Mouse (Mus musculus) B cell, adult 2 months (primary cell): ENCODE results near the gene Stox2.

Experiments used
- DNase-seq, 2 experiments: peaks; one replicate each; pipeline ENCODE4 v3.0.0; 2022

The Stox2 gene

DNA sequence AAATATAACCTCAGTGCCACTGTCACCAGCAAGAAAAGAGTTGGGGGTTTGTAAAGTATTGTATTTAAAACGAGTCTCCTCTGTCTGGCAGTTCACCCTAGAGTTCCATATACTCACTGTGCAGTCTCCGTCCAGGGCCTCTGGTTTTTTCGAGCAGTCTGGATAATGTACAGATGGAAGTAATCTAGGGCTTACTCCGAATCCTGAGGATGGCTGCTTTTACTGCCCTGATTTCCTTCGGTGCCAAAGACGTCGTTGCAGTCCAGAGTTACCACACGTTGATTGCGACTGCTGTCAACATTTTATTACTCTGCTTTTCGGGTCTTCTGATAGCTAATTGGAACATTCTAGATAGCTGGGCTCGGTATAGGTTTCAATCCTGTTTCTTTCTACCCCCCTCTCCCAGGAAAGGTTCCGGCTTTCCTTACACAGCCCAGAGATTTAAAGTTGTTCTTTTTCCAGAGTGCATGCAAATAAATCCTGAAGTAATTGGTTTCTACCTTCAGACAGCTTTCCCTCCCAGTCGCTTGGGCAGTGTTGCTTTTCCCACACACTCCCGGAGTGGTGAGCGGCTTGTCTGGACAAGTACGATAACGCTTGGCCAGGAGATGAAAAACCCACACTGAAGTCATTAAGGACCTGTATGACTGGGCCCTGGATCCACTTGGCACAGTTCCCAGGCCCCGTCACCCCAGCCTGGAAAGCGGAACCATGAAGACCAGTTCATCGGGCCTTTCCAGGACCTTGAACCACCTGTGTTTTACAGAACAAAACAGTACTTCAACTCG, 94.1 kb downstream of the Stox2 start:
- DNase-seq = no peak

DNA sequence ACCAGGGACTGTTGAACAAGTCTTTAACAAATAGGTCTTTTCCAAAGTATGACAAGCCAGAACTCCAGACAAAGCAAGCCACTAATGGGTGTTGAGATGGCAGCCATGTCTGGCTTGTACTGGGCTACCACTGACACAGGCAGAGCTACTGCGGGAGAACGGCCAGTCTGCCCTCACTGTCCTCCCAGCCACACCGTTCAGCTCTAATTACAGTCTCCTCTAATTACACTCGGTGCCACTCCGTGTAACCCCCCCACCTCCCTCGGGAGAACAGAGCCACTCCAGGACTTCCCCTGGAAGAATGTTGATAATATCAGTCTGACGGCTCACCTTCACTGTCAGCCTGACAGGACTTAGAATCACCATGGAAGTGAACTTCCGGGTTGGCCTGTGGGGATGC, 97.1 kb downstream of the Stox2 start:
- DNase-seq = no peak

GRCm38 (mm10) chr8:47347809-47348208, 98.4 kb downstream of the Stox2 start:
- DNase-seq = no peak

DNA sequence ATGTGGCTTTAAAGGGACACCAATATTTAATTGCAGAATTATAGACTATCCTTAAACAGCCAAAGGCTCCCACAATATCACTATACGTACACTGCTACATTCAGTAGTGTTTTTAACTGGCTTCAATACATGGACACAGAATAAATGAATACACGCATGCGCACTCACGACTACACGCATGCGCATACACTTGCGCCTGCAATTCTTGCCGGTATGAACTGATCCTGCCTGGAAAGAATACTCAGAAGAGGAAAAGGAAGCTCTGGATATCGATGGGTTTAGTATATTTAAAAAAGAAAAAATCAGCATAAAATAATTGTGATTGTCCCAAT, 100.4 kb downstream of the Stox2 start:
- DNase-seq = no peak

DNA sequence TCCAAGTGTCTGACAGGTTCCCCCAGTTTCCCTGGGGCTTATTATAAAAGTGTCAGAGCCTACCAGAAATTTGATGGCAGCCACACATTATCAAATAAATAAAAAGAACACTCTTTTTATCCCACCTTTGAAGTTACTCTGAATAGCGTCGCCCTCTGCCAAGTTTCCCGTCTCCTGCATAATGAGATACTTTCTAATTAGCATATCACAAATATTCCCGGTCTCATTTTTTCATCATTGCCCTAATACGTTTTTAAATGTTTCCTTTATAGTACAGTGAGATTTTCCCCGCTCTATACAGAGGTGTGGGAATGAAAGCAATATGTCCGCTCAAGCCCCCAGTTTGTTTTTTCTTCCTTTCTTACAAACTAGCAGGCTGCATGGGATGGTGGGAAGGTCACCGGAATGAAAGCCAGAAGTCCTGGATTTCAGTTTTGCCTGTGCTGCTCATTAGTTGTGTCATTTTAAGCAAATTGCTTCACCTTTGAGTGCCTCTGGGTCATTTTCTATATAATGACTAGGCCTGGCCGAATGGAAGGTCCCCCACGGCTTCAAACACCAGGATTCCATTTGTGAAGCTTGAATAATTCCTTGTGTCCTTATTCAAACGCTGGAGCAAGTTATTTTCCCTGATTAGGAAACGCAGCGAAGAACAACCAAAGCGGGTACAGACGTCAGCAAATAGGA, 100.9 kb downstream of the Stox2 start:
- no peak for DNase-seq

DNA sequence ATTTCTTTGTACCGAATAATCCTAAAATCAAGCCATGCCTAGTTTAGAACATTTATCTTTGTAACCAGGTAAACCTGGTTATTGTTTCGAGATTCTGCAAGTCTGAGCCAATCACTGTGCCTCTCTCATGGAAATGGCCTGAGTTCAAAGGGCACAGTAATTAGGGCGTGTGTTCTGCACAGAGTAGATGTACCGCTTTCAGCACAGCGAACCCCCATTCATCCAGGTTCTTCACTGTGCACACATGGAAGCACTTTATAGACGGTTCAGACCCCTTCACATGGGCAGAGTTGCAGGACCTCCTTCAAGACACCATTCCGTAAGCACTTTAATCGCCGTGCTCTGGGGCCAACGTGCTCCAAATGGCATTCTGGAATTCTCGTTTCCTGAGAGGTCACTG, 104.7 kb downstream of the Stox2 start:
- no peak for DNase-seq

DNA sequence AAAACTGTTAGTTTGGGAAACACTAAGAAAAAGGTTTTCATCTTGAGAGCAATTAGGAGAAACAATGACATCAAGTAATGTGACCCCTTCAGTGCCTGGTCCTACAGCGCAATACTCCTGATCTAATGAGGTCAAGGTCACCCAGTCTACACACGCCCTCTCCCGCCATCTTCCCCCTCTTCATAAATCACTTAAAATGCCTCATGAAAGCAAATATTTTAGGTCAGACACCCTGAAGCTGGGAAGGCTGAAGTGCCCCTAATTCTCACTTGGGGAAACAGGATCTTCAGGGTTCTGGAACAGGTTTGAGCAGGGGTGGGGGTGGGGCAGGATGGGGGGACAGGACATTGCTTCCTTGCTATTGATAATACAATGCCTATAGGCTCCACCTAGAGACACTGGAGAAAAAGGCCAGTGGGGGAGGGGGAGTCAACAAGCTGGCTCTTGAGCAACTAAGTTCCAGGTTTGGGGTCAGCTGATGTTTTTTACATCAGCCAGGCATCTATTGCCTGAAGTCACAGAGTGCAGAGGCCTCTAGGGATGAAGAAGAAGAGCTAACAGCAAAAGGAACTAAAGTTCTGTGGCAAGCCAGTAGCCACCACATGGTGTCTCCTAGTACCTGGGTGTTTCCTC, 107.4 kb downstream of the Stox2 start:
- no peak for DNase-seq

- DNase-seq = no peak
These were observed 109.7 kb downstream of the Stox2 start for GRCm38 (mm10) chr8:47336433-47336832.

DNA sequence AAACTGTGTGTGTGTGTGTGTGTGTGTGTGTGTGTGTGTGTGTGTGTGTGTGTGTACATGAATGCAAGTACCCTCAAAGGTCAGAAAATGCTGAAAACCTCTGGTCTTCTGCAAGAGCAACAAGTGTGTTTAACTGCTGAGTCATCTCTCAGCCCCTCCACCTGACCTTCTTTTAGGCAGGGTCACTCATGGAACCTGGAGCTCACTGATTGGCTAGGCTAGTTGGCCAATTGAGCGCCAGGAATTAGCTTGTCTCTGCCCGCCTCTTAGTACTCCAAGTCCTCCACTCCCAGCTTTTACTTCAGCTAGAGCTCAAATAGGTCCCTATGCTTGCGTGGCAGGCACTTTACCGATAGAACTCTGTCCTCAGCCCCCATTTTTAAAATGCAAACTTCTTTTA, 110.2 kb downstream of the Stox2 start:
- DNase-seq = no peak

DNA sequence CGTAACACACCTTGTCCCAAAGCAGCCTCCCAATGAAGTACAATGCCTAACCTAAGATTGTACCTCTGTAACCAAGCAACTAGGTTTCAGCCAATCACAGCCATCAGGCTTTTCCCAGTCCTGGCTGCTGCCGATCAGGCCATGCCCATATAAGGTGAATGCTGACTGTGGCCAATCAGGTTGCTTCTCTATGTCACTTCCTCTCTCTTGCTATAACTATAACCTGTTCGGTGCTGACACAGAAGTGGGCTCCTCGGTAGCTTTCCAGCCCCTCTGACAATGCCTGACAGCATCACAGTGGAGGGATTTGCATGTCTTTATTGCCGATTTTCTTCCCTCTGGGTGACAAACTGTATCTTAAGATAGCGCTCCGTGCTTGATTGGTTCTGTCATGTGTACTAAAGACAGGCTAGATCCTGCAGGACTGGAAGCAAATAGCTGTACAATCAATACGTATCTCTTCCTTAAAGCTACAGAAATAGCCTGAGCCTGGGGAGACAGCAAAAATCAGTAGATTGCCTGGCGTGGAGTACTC, 111.9 kb downstream of the Stox2 start:
- no peak for DNase-seq

DNA sequence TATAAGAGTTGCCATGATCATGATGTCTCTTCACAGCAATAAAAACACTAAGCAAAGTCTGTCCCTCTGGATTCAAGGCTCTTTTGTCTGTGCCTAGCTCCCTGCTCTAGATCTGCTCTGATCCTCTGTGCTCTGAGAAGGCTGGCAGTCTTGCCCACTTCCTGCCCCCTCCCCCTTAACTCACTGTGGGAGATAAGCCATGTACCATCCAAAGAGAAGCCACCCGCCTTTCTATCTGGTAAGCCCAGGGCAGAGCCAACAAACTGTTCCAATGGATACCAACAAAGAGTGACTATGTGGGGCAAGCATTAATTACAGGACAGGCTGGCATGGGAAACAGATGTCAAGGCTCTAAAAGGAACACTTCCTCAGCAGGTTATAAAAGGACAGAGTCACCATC, 113.2 kb downstream of the Stox2 start:
- no peak for DNase-seq

GRCm38 (mm10) chr8:47330982-47331381, 115.2 kb downstream of the Stox2 start:
- no peak for DNase-seq

GRCm38 (mm10) chr8:47326348-47326747, 119.8 kb downstream of the Stox2 start:
- DNase-seq = no peak

DNA sequence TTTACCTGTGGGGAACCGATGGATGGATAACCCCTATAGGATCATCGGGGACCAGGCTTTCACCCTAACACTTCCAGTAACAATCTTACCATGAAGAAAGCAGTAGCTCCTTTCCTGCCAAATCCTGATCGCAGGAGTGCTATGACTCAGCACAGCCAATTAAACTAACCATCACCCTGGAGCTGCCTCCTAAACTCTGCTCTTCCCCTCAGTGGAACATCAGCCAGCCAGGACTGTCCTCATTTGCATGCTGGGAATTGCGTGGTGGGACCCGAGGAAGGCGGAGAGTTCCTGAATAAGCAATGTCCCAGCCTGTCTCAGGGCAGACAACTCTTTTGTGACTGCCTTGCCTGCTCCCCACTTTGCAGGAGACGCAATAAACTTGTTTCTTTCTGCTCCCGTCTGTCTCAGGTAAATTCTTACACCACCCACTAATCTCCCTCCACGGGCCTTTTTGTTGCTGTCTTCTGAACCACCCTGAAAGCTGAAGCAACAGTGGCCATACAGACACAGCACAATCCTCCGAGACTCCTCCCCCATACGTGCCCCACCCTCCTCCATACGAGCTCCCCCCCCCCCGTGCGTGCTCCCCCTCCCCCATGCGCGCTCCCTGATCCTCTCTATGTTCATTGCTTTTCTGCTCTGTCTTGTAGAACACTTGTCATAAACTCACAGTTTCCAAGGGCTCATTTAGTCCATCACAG, 121.9 kb downstream of the Stox2 start:
- no peak for DNase-seq

- no peak for DNase-seq
These were observed 124.9 kb downstream of the Stox2 start for GRCm38 (mm10) chr8:47321282-47321681.

DNA sequence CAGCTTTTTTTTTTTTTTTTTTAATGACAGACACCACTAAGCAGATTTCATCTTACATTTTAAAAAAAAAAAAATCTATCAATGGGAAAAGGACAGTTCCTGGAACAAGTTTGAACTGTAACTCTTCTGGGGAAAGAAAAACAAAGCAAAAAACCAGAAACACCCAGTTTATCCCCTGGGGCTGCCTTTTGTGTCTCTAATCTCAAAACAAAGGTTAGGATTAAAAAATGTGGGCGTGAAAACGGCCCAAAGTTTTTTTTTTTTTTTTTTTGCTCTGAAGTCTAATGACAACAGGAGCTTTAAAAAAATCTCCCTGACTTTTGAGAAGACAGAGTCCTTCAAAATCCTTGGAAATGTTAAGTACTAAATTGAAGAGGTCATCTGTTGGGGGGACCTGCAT, 125.5 kb downstream of the Stox2 start:
- no peak for DNase-seq

DNA sequence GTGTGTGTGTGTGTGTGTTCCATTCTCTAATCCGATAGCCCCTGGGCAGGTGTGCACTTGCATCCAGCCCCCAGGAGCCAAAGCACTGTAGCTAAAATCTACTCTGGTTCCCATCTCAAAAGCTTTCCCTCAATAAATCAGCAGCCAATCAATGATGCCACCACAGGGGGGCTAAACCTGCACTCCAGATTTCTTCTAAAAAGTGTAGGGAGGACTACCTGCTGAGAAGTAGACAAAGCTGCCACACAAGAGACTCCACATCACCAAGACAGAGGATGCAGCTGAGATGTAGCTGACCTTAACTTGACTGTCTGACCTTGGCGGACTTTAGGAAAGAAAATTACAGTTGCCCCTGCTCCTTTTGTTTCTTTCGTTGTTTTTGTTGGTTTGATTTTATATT, 127.7 kb downstream of the Stox2 start:
- no peak for DNase-seq

DNA sequence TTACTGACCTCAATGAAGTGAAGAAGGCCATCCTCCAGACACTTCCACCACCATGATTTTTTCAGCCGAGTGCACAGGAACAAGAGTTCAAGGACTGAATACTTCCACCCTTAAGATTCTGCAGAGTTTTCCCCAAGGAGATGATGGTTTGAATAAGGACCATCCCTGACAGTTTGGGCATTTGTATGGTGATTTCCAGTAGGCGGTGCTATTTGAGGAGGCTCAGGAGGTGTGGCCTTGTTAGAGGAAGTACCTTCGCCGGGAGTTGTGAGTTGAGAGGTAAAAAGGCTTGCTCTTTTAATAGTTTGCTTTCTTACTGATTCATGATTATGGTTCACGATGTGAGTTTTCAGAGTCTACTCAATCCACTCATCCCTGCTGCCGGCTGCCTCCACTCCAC, 138.0 kb downstream of the Stox2 start:
- DNase-seq = no peak

GRCm38 (mm10) chr8:47306372-47306771, 139.8 kb downstream of the Stox2 start:
- DNase-seq = no peak

DNA sequence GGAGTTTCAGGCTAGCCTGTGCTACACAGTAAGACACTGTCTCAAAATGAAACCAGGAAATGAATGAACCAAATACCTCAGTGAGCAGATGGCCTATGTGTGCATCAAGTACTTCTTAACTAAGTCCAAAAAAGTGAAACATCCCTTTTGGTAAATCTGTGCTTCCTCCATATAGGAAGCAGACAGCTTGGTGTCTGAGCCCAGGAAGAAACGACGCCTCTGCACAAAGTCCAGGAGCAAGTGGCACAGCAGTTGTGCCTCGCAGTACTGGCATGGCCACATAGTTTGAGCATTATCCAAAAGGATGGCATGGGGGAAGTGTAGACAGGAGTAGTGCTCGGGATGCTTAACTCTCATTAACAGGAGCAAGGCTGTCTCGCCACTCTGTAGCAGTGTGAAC, 140.3 kb downstream of the Stox2 start:
- no peak for DNase-seq

- DNase-seq = no peak
These were observed 147.7 kb downstream of the Stox2 start for GRCm38 (mm10) chr8:47298460-47298859.

DNA sequence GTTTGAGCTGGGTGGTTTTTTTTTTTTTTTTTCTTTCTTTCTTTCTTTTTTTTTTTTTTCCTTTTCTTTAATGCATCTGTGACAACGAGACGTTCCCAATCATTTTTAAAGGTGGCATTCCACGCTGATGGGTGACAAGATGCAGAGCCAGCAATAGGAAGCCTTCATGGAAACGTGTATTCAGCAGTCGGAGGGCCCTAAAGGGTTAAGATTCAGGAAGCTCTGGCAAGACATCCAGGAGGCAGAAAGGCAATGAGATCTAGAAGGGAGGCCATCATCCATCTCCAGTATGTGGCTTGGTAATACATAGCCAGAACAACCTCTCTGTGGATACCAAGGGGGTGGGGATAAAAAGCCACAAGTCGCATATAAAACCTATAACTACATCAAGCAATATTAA, 156.5 kb downstream of the Stox2 start:
- DNase-seq = no peak

- DNase-seq = no peak
These were observed 157.2 kb downstream of the Stox2 start for GRCm38 (mm10) chr8:47288866-47289541.
